Mouse (Mus musculus) neural tube, embryonic 10.5 days (tissue): ENCODE measurements around the gene Camk2n1.
"Not testable (repeated sequence)": the region's sequence is repeated elsewhere in the genome, so short reads cannot be mapped to it uniquely, and the experiment has no call there.

ENCODE experiments used
- DNase-seq: peaks from one replicate; pipeline ENCODE4 v3.0.0-alpha.2; 2017; ENCODE audit warnings: low spot score; ENCODE audit errors: extremely low spot score

Camk2n1 gene

DNA sequence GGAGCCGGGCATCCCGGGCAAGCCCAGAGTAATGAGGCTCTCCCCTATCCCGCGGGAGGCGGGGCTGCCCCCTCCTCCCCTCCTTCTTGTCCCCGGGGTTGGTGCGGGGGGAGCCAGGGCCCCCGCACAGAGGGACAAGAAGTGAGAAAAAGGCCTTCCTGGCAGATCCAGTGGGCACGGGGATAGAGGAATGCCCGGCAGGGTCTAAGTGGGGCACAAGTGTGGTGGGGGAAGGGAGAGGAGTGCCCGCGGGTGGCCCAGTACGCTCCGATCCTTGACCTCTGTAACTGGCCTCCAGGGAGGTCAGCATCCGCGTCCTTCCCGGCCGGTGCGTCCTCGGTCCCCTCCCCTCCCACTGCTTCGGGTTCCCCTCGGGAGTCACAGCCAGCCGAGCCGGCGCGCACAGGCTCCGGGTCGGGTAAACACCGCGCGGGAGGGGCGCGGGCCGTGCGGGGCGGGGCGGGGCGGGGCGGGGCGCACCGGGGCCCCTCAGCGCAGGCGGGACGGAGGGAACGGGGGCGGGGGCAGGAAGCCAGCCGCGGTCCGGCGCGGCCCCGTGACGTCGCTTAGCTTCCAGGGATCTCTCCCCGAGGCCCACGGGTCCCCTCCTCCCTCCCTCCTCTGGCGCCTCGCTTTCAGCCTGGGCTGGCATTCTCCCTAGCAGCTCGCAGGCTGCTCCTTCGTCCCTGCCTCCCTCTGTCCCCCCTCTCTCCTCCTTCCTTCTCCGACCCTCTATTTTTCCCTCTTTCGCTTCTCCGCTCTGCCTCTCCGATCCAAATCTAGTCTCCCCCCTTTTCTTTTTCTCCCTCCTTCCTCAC is at the start of gene Camk2n1:
TSS of gene Camk2n1 (plus strand) at position 562 of the 818 bp plus-strand sequence.
- peak; percentile 75 for DNase-seq

DNA sequence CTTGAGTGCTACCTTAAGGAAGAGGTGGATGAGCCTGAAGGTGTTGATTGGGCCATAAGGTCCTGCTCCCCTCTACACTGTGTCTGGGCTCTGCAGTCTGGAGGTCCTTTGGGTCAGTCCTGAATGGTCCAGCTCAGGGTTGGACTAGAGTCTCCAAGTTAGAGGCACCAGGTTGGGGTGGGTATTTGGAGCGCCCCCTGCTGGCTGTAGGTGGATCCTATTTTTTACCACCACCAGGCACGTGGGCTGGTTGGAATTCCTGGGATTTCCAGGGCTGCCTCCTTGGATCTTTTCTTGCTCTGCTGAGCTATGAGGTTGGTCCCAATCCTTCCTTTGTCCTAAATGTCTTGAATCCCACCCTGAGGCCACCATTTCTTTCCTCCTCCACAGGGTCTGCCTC is 49.3 kb upstream of the Camk2n1 start:
- peak; percentile 50 for DNase-seq

DNA sequence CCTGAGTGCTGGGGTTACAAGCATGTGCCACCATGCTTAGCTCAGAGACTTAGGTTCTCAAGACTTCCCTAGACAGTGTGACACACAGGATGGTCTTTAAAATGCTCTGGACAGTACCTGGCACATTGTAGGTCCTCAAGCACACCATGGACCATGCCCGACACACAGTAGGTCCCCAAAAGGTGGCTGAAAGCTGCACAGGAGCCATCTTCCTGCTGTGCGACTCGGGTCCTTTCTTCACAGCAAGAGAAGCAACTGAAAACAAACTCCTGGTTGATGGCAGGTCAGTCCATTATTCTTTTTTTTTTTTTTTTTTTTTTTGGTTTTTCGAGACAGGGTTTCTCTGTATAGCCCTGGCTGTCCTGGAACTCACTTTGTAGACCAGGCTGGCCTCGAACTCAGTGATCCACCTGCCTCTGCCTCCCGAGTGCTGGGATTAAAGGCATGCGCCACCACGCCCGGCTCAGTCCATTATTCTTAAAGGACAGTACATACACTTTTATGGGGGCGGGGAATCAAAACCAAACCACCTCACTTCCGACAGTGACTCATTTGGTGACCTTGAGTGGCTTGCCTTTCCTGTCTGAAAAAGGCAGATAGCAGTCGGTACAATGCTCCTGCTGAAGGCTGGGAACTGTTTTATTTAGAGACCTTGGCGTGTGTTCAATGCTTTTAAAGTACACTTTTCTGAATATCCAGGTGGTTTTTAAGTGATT is 46.5 kb upstream of the Camk2n1 start:
- DNase-seq = no peak

DNA sequence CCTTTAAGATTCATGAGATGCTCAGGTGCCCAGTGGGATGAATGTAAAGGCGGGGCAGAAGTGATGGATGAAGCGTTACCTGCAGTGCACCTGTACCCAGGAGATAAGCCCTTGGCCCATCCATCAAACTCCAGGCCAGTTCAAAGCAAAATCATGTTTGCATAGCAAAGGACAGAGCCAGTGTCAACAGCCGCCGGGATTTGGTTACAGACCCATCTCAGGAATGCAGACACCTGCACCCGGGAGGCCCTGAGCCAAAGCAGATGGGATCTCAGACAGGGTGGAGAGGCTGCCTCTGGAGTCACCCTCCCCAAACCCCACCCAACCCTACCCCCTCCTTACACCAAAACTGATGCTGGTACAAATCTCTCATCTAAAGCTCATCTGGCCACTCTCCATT is 43.1 kb upstream of the Camk2n1 start:
- DNase-seq = no peak

DNA sequence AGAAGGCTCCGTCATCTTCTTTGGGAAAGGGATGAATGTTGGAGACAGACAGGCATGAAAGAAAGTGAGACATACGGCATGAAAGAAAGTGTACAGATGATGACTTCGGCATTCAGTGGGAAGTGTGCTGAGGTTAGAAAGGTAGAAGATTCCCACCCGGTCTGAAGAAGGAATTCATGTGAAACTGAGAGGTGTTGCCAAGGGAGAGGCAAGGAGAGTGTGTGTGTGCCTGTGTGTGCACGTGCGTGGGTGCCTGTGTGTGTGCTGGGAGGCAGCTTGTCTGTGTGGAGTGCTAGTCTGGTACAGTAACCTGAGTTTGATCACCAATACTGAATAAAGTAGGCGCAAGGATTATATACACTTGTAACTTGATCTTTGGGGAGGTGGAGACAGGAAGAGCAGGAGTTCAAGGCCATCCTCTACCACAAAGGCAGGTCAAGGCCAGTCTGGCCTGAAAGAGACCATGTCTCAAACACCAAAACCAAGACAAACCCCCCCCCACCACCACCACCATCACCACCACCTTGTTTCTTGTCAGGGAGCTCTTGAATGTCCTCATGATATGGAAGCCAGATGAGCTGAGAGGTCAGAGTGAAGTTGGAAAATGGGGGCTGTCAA is 42.5 kb upstream of the Camk2n1 start:
- no peak for DNase-seq

DNA sequence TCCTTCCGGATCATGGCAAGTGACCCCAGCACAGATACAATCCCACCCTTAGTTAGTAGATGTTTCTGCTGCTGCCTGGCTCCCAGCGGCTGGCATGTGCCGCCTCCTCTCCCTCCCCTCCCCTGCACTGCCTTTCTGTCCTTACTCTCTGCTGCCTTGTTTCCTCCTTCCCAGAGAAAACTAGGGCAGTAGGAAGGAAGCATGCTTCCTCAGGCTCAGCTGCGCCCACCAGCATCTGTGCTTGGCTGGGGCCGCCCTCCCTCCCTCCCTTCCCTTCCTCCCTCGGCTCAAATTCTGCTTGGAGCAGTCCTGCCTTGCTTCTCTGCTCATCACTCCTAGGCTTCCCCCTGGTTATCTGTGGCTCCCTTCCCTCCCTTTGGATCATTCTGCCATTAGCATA is 39.4 kb upstream of the Camk2n1 start:
- no peak for DNase-seq

DNA sequence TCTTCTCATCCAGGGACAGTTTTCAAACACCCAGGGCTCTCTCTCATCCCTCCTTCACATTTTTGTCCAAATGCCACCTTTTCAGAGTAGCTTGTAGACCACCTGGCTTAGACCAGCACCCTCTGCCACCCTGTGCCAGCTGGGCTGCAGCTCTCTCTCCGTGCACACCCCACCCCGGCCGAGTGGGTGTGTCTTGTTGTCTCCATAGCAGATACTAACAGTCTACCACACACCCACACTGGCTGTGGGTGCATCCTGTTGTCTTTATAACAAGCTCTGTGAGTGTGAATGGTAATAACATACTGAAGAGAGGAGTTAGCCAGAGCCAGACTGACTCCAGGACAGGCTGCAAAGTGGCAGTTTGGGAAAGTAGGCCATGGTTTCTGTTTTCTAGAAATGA is 38.1 kb upstream of the Camk2n1 start:
- no peak for DNase-seq

DNA sequence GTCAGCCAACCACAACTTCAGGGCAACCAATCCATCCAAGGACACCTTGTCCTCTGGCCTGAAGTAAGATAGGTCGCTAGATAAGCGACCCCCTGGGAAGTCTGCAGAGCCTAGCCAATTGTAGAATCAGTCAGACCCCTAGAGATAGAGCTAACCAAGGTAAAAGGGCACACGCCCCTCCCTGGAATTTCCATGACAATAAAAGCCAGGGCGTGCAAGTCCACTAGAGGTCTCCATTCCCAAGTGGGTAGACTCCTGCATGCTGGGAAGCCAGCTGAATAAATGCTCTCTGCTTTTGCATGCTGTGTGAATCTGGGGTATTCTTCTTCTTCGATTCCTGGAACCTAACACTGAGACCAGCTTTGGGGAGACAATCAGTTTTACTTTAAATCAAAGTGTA is 37.7 kb upstream of the Camk2n1 start:
- no peak for DNase-seq

DNA sequence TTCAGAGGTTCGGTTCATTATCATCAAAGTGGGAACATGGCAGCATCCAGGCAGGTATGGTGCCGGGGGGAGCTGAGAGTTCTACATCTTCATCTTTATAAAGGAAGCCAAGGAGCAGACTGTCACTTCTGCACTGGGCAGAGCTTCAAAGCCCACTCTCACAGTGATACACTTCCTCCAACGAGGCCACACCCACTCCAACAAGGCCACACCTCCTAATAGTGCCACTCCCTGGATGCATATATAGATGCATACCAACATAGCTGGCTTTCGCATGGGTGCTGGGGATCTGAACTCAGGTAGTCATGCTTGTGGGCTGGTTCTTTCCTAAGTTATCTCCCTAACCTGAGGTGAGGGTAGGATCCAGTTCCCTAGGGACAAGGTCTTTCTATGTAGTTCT is 36.2 kb upstream of the Camk2n1 start:
- no peak for DNase-seq

DNA sequence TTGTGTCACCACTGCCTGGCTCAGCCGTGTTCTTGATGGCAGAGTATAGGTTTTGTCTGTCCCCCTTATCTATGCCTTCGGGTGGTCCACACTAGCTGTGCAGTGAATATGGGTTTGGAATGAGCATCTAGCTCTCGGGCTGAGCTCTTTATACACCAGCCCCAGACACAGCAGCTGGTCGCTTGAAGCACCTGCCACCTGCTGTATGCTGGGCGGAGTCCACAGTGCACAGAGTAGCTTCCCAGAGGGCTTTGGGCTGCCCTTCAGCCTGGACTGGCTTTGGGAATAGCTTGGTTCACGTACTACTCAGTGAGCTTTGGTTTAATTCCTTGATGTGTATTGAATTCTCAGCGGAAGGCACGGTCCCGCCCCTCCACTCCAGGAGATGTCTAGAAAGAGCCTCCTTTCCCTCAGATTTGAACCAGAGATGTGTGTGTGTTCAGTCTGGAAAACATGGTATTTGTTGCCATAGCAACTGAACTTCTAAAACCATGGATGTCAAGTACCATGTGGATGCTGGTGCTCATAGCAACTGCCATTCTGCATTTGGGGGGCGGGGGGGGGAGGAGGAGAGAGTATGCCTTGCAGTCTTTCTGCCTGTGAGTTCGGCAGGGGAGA is 35.7 kb upstream of the Camk2n1 start:
- DNase-seq = no peak

DNA sequence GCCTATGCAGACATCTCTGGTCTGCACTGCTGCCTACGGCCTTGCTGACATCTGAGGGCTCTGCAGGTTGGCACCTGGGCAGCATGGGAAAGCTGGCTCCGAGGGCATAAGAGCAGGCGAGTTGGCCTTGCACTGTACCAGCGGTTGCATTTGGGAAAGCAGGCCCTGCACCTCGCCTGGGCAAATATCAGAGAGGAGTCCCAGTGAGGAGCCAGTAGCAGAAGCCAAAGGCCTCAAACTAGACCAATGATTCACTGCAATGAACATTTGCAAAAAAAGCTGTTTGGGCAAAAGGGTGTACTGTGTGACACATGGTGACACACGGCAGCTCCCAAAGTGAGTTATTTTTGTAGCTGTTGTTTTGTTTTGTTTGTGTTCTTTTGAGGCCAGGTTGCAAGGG is 29.1 kb upstream of the Camk2n1 start:
- DNase-seq = no peak

DNA sequence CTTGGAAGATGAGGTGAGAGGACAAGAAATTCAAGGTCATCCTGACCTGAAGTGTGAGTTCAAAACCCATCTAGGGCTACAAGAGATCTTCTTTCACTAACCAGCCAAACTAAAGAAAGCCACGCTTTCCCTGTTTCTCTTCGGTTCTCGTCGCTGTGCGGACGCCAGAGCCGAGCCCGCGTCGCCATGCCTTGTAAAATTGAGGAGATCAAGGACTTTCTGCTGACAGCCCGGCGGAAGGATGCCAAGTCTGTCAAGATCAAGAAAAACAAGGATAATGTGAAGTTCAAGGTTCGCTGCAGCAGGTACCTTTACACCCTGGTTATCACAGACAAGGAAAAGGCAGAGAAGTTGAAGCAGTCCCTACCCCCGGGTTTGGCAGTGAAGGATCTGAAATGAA is 28.5 kb upstream of the Camk2n1 start:
- DNase-seq = not testable (repeated sequence)

DNA sequence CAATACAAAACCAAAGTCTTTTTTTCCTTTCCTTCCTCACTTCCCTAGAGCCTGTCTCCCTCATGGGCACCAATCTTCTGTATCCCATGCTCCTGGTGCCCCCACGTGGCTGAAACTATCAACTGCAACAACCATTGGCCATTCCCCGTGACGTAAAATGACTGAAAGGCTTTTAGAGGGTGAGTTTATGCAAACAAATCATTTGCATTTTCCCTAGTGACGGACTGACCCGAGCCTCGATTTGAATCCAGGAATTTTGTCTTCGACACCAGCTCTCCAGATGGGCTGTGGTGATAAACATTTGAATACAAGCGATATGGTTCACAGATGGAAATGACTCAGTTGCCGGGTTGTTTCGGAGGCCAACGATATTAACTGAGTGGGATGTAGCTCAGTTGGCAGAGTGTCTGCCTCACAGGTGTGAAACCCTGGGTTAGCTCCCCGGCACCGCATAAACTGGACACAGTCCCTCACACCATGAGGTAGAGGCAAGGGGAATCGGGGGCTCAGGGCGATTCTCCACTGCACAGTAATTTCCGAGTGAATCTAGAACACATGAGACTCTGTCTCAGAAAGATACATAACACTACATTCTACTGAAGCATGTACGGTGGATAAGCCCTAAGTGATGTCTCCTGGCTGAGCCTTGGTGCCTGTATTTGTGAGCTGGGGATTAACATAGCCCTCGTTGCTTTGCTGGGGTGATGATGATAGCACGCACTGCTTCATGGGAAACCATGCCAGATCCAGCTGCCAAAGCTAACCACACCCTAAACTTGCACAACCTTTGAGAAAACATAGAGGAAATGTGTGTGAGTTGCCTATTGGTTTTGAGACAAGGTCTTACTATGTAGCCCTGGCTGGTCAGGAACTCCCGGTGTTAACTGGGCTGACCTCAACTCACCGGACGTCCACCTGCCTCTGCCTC is 27.1 kb upstream of the Camk2n1 start:
- peak; percentile 82 for DNase-seq

DNA sequence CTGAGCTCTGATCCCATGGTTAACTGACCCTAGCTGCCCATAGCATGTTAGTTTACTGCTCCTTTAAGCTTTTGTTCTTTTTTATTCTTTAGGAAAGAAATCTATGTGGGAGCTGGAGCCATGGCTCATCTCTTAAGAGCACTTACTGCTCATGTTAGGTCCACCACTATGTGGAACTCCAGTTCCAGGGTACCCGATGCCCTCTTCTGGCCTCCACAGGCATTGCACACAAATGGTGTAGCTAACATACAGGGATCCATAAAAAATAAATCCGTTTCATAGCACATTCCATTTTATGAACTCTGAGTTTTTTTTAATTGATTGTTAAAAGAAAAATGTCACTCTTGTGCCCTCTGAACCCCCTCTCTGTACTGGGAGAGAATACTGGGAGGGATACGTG is 24.3 kb upstream of the Camk2n1 start:
- no peak for DNase-seq

DNA sequence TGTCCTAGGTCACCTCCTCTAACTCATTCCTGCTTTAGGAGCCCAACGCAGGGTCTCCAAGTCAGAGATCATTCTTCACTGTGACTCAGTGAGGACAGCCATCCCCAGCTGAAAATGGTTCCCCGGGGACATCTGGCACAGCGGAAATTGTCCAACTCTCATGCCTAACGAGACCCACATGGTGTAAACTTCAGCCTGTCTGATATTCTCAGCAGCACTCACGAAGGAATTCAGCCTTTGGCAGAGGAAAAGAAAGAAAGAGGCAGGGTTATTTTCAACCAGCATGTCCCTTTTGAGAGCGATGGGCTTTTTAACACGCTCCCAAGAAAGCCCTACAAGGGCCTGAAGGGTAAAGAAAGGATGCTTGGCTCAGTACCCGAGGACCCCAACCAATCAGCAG is 22.8 kb upstream of the Camk2n1 start:
- DNase-seq = no peak

DNA sequence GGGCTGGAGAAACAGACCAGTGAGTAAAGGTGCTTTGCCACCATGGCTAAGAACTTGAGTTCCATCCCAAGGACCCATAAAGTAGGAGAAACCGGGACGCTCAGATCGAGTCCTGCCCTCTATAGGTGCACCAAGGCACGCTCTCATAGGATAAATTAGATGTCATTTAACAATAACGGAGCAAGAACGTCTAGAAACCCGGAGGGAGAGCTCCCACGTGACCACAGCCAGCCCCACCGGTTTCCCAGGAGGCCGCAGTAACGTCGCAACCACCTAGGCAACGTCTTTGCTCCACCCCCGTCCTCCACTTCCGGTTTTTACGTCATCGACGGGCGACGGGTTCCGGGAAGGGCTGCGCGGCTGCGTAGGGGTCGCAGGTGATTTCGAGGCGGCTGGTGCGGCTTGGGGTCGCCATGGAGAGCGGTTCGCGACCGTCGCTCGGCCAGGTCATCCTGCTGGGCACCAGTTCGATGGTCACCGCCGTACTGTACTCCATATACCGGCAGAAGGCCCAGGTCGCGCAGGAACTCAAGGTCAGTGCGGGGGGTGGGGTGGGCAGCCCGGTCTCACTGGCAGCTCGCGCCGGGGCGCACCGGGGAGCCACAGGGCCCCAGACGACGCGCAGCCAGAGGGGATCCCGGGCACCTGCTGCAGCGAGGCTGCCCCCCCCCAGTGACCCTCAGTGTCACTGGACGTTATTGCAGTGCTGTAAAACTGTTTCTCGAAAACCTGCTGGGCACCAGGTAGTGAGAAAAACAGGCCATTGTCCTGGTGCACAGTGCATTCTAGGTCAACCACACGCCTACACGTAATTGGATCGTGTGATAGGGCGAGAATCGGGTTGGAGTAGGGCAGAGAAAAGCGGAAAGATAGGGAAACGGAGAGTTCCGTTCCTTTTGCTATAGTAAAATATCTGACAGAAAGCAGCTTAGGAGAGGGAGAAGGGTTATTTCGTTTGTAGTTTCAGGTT is 19.5 kb upstream of the Camk2n1 start, which contains the start of gene Mul1:
TSS of gene Mul1 (plus strand) at position 325 of the 970 bp plus-strand sequence.
- DNase-seq = peak; percentile 98

DNA sequence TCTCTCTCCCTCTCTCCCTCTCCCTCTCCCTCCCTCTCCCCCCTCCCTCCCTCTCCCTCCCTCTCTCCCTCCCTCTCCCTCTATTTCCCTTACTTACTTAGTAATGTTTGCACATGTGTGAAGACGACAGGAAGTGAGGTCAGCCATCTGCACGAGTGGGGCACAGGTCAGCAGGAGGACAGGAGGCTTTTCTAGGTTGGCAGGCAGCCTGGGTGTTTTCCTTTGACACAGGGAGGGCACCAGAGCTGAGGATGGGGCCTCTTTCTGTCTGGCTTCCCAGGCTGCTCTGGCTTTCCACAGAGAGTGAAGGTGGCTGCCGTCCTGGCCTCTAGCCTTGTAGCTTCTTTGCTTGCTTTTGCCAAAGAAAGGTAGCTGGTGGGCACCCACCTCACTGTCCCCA is 14.1 kb upstream of the Camk2n1 start:
- DNase-seq = no peak

DNA sequence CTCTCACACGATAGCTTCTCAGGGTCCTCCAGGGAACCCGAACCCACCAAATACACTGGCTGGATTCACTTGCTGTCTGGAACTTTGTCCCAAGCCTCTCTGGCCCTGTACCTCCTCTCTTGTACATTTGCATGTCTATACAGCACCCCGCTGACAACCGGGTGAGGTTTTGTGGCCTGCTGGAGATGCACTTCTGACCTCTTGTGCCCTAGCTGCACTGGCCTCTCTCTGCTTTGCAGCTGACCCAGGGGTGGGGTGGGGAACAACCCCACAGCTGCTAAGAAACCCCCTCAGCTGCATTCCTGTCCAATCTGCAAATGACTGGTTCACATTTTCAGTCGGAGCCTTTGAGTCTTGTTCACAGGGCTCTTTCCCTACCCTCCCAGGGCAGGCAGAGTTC is 9.2 kb upstream of the Camk2n1 start:
- DNase-seq = no peak

DNA sequence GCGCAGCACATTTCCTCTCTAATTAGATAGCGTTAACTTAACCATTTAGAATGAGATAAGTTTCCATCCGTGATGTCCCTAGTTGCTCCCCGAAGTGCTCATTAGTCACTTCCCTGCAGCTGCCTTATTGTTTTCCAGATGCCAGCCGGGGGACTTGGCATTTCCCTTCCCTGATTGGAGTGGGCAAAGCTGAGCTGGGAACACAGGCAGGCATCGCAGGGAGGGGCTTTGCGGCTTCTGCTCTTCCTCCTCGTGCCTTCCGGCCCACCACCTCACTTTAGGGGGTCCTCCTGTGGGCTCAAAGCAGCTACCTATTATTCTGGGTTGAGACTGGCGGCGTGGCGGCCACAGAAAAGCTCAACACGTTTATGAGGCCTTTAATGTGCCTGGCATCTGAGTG is 7.1 kb upstream of the Camk2n1 start:
- no peak for DNase-seq

DNA sequence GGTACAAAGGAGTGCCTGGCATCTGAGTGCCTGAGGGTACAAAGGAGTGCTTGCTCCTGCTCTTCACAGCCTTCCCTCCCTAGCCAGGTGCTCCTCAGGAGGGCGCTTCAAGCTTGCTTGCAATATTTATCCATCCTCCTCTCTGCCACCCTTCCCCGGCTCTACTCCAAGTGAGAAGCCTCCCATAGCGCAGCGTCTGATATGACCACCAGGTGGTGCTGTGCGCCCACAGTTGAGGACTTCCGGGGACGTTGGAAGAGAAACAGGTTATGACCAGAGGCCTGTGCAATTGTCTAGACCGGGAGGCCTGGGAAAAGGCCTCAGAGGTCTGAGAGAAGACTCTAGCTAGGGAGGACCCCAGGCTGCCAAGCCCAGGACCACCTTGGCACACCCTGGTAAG is 6.7 kb upstream of the Camk2n1 start:
- peak; percentile 94 for DNase-seq
